Mouse (Mus musculus): ENCODE data around the gene Nars2. TPM values are rescaled to one million over a fixed set of nuclear protein-coding genes. Genes with fewer than 3 reads are reported as not detected.

The Nars2 gene
- polyA plus RNA-seq, 1 experiment from 2014 or later: 16.6 TPM

DNA sequence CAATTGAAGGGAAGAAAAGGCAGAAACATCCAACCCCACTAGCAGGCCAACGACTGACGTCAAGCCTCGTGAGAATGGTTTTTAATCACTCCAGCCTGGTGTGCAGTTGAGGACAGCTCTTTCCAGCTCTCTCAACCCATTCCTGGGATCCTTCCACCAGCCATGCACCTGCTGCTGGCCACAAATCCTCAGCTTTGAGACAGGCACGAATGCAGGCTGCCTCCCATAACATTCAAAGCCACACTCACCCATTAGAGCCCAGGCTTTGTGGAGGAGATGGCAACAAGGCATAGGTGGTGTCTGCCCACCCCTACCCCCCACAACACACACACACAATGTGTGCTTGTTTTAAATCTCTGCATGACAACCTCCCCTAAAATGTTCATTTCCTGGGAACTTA, 127.4 kb downstream of the Nars2 start:
- Histone ChIP-seq H3K4me3 (no peak overlapping the region), H3K27ac (replicated peaks) (no peak overlapping the region), H3K9ac (no peak overlapping the region), H3K27me3 (replicated peaks) (no peaks in the 10 kb centered on the region), H3K4me2 (no peak overlapping the region), H3K36me3 (no peaks in the 10 kb centered on the region), H3K4me1 (peaks cover 22% of the 10 kb centered on the region), H3K9me3 (no peaks in the 10 kb centered on the region)
- WGBS: 43% methylated on average over 4 of the region's 4 CpGs
- no peak for ATAC-seq (ENCODE audit: extremely low read depth, insufficient number of reproducible peaks, low FRiP score, low TSS enrichment)

- Histone ChIP-seq H3K36me3 (no peaks in the 10 kb centered on the region), H3K27ac (replicated peaks) (no peak overlapping the region), H3K4me1 (peaks cover 27% of the 10 kb centered on the region), H3K4me2 (peak overlapping the region; percentile 35), H3K9ac (peak overlapping the region; percentile 19; the same call in 1 of the 2 replicates), H3K9me3 (no peaks in the 10 kb centered on the region), H3K27me3 (replicated peaks) (no peaks in the 10 kb centered on the region), H3K4me3 (no peak overlapping the region)
- ATAC-seq (ENCODE audit: extremely low read depth, insufficient number of reproducible peaks, low FRiP score, low TSS enrichment): no peak
- WGBS: 16% methylated on average over 6 of the region's 6 CpGs
Measured at GRCm38 (mm10) chr7:97079145-97079544, 127.8 kb downstream of the Nars2 start.

DNA sequence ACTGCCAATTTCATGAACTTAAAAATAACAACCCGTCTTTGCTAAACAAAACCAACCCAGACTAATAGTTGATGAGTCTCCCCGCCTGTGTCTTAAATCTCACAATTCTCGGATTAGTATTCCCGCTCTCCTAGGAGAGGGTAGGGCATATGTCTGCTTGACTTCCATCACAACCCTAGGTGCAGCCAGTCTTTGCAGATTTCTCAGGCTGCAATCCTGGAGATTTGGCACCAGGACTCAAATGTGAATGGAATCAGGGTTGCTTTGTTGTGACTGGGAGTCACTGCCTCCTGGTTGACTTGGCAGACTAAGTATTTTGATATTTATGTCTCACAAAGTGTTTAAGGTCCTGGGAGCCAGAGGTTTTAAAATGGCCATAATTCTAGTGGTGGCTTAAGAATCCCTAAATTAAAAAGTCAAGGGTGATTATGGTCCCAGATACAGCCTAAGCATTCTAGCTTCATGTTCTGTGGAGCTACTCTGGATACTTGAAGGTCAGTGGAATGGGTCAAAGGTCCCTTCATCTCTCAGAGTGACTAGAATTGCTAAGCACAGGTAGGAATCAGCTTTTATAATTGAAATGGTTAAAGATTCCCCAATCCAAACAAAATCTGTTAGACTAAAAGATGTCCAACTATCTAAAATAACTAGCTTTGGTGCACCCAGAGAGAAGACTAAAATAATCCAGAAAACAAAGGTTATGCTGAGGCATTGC, 128.5 kb downstream of the Nars2 start:
- no peak overlapping the region; the same call in 1 of the 2 replicates for H3K27ac ChIP-seq (replicated peaks)
- H3K4me2 ChIP-seq: no peak overlapping the region
- H3K27me3 ChIP-seq (replicated peaks): no peaks in the 10 kb centered on the region
- H3K36me3 ChIP-seq: no peaks in the 10 kb centered on the region
- H3K4me3 ChIP-seq: no peak overlapping the region
- no peaks in the 10 kb centered on the region for H3K9me3 ChIP-seq
- no peak overlapping the region for H3K9ac ChIP-seq
- peaks cover 31% of the 10 kb centered on the region for H3K4me1 ChIP-seq
- WGBS: 65% methylated on average over 4 of the region's 4 CpGs
- ATAC-seq (ENCODE audit: extremely low read depth, insufficient number of reproducible peaks, low FRiP score, low TSS enrichment): no peak

DNA sequence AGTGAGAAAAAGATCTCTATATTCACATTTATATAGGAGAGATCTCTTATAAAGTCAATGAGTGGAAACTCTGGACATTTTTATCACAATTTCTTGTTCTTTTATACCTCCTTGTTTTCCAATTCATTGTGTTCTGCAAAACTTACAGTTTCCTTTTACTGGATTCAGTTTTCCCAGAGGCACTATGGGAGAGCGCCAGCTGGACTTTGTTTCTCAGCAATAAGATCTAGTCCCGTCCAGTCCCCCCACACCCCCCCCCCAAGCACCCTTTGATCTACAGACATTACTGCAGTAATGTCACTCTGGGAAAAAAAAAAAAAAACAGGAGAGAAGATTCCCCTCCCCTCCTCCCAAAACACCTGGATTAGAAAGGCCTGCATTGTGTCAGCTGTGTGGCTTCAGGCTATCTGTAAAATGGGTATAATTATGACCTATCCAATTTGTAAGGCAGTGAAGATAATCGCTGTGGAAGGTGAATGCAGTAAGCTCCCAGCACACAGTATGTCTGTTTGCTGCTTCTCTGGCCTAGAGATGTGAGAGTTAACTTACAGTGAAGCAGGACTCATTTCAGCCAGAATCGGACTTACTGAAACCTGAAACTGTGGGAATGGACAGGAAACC, 129.4 kb downstream of the Nars2 start:
- ATAC-seq (ENCODE audit: extremely low read depth, insufficient number of reproducible peaks, low FRiP score, low TSS enrichment): no peak
- H3K9me3 ChIP-seq: no peaks in the 10 kb centered on the region
- H3K4me3 ChIP-seq: peak overlapping the region; percentile 98
- 39% methylated on average over 4 of the region's 4 CpGs for WGBS
- peaks cover 31% of the 10 kb centered on the region for H3K4me1 ChIP-seq
- H3K27me3 ChIP-seq (replicated peaks): no peaks in the 10 kb centered on the region
- H3K36me3 ChIP-seq: no peaks in the 10 kb centered on the region
- H3K27ac ChIP-seq (replicated peaks): peak overlapping the region; percentile 95
- peak overlapping the region; percentile 97 for H3K9ac ChIP-seq
- peak overlapping the region; percentile 85 for H3K4me2 ChIP-seq

DNA sequence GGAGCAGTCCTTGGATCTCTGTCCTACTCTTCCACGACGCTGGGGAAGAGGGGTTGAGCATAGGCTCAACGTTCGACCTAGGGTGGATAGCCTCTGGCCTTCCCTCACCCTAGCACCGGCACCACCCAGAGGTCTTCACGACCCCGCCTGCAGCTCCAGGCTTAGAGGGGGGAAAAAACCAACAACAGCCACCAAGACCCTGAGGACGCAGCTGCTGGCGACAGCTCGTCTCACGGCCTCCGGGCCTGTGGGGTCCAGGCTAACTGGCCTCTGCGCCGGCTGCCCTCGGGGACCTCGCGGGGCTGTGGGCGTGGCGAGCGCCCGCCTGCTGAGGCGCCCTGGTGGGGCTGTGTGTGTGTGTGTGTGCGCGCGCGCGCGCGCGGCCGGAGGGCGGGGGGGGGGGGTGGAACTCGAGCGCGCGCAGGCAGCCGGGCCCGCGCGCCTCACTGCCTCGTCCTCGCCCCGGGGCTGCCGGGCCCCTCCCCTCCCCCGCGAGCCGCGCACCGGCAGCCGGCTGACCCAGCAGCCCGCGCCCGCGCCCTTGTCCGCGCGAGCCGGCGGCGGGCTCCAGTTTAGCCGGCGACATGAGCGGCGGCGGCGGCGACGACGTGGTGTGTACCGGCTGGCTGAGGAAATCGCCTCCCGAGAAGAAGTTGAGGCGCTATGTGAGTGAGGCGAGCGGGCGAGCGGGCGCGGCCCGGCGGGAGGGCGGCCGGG, 130.1 kb downstream of the Nars2 start, which contains the start of gene Gab2:
Gene Gab2, plus strand, starts transcription at position 345 of the 717 bp plus-strand sequence.
- Histone ChIP-seq H3K27me3 (replicated peaks) (no peaks in the 10 kb centered on the region), H3K4me3 (peak within 1 kb of the TSS; percentile 98), H3K4me1 (peaks cover 28% of the 10 kb centered on the region), H3K9me3 (no peaks in the 10 kb centered on the region), H3K4me2 (peak within 1 kb of the TSS; percentile 85), H3K9ac (peak within 1 kb of the TSS; percentile 97), H3K36me3 (no peaks in the 10 kb centered on the region), H3K27ac (replicated peaks) (peak within 1 kb of the TSS; percentile 95)
- ATAC-seq (ENCODE audit: extremely low read depth, insufficient number of reproducible peaks, low FRiP score, low TSS enrichment): peak; percentile 72
- WGBS: 1% methylated on average over 48 of the region's 83 CpGs

- Histone ChIP-seq H3K9me3 (no peaks in the 10 kb centered on the region), H3K4me2 (peak overlapping the region; percentile 85), H3K4me3 (peak overlapping the region; percentile 98), H3K27ac (replicated peaks) (peak overlapping the region; percentile 95), H3K36me3 (no peaks in the 10 kb centered on the region), H3K27me3 (replicated peaks) (no peaks in the 10 kb centered on the region), H3K9ac (peak overlapping the region; percentile 97), H3K4me1 (peaks cover 28% of the 10 kb centered on the region)
- under 1% methylated on average over 35 of the region's 38 CpGs for WGBS
- no peak; the same call in 1 of the 2 replicates for ATAC-seq (ENCODE audit: extremely low read depth, insufficient number of reproducible peaks, low FRiP score, low TSS enrichment)
Measured at GRCm38 (mm10) chr7:97081959-97082218, 130.6 kb downstream of the Nars2 start.

DNA sequence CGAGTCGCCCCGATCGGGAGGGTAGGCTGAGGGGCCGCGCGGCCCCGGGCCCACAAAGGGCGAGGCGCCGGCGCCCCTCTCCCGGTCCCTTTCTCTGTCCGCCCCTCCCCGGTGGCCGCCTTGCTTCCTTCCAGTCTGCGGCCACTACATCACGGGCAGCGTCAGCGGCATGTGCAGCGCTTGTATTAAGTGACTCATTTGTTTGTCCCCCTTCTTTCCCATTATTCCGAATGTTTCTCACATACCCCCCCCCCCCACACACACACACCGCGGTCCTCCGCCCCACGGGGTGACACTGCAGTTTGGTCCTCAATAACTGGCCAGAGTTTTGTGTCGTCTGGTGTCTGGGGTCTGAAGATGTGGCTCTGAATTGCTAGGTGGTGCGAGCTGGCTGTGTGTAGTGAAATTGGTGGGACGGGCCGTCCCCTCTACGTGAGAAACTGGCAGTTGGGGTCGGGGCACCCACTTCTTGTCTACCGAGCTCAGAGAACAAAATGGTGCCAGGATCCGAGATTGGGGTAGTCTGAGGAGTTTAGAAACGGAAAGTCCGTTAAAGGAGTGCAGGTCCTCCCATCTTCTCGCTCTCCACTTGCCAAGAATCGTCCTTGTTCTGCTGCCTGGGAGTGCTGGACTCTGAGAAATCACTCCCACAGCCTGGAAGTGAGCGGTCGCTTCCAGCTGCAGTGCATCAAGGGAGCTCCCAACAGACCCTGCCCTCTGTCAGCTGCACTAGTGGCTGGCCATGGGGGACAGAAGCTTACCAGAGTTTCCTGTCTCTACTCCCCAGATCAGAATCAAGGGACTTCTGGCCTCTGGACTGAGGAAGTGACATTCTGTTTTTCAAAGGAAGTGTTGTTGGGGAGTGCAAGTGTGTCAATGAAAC, 131.2 kb downstream of the Nars2 start:
- under 1% methylated on average over 39 of the region's 40 CpGs for WGBS
- peak; percentile 50; the same call in 1 of the 2 replicates for ATAC-seq (ENCODE audit: extremely low read depth, insufficient number of reproducible peaks, low FRiP score, low TSS enrichment)

GRCm38 (mm10) chr7:97083579-97083978, 132.3 kb downstream of the Nars2 start:
- H3K4me1 ChIP-seq: peaks cover 28% of the 10 kb centered on the region
- WGBS: 69% methylated on average over 9 of the region's 9 CpGs

More for the DNA sequence above, 131.2 kb downstream of the Nars2 start:
- peak overlapping the region; percentile 97 for H3K9ac ChIP-seq
- H3K27me3 ChIP-seq (replicated peaks): no peaks in the 10 kb centered on the region
- peak overlapping the region; percentile 85 for H3K4me2 ChIP-seq
- H3K9me3 ChIP-seq: no peaks in the 10 kb centered on the region
- H3K36me3 ChIP-seq: no peaks in the 10 kb centered on the region
- H3K27ac ChIP-seq (replicated peaks): peak overlapping the region; percentile 95
- H3K4me3 ChIP-seq: peak overlapping the region; percentile 98
- H3K4me1 ChIP-seq: peaks cover 28% of the 10 kb centered on the region

GRCm38 (mm10) chr7:97084181-97084580, 132.9 kb downstream of the Nars2 start:
- peaks cover 27% of the 10 kb centered on the region for H3K4me1 ChIP-seq
- H3K4me3 ChIP-seq: no peak overlapping the region
- H3K27me3 ChIP-seq (replicated peaks): no peaks in the 10 kb centered on the region
- H3K36me3 ChIP-seq: peaks cover 1% of the 10 kb centered on the region; the same call in 1 of the 2 replicates
- 0 out of 2 replicates have a peak overlapping the region, but pooled peaks have one; percentile 85 for H3K4me2 ChIP-seq
- peak overlapping the region; percentile 95; the same call in 1 of the 2 replicates for H3K27ac ChIP-seq (replicated peaks)
- WGBS: 90% methylated on average over 1 of the region's 1 CpGs
- no peaks in the 10 kb centered on the region for H3K9me3 ChIP-seq
- H3K9ac ChIP-seq: peak overlapping the region; percentile 3; the same call in 1 of the 2 replicates
- no peak for ATAC-seq (ENCODE audit: extremely low read depth, insufficient number of reproducible peaks, low FRiP score, low TSS enrichment)

More at GRCm38 (mm10) chr7:97083579-97083978, 132.3 kb downstream of the Nars2 start:
- no peaks in the 10 kb centered on the region for H3K27me3 ChIP-seq (replicated peaks)
- no peaks in the 10 kb centered on the region for H3K36me3 ChIP-seq
- no peaks in the 10 kb centered on the region for H3K9me3 ChIP-seq
- H3K4me3 ChIP-seq: peak overlapping the region; percentile 98; the same call in 1 of the 2 replicates
- H3K27ac ChIP-seq (replicated peaks): peak overlapping the region; percentile 95
- peak overlapping the region; percentile 85 for H3K4me2 ChIP-seq
- H3K9ac ChIP-seq: peak overlapping the region; percentile 97; the same call in 1 of the 2 replicates
- ATAC-seq (ENCODE audit: extremely low read depth, insufficient number of reproducible peaks, low FRiP score, low TSS enrichment): no peak

GRCm38 (mm10) chr7:97085291-97085690, 134.0 kb downstream of the Nars2 start:
- H3K4me3 ChIP-seq: no peak overlapping the region
- H3K27ac ChIP-seq (replicated peaks): no peak overlapping the region
- no peak for ATAC-seq (ENCODE audit: extremely low read depth, insufficient number of reproducible peaks, low FRiP score, low TSS enrichment)
- no peaks in the 10 kb centered on the region for H3K27me3 ChIP-seq (replicated peaks)
- peaks cover 4% of the 10 kb centered on the region for H3K36me3 ChIP-seq
- H3K4me2 ChIP-seq: no peak overlapping the region
- no peaks in the 10 kb centered on the region for H3K9me3 ChIP-seq
- 22% methylated on average over 4 of the region's 4 CpGs for WGBS
- peaks cover 24% of the 10 kb centered on the region for H3K4me1 ChIP-seq
- H3K9ac ChIP-seq: no peak overlapping the region

Data from heart, embryonic 13.5 days (tissue).